Mouse (Mus musculus) kidney, adult 11 months (tissue): Measurements from ENCODE around the gene Mis12.
A peak's percentile ranks its signal among the peaks of the same experiment; 100 is the strongest.

Experiments
- DNase-seq: peaks from one replicate; pipeline ENCODE4 v3.0.0; 2022

Gene Mis12

DNA sequence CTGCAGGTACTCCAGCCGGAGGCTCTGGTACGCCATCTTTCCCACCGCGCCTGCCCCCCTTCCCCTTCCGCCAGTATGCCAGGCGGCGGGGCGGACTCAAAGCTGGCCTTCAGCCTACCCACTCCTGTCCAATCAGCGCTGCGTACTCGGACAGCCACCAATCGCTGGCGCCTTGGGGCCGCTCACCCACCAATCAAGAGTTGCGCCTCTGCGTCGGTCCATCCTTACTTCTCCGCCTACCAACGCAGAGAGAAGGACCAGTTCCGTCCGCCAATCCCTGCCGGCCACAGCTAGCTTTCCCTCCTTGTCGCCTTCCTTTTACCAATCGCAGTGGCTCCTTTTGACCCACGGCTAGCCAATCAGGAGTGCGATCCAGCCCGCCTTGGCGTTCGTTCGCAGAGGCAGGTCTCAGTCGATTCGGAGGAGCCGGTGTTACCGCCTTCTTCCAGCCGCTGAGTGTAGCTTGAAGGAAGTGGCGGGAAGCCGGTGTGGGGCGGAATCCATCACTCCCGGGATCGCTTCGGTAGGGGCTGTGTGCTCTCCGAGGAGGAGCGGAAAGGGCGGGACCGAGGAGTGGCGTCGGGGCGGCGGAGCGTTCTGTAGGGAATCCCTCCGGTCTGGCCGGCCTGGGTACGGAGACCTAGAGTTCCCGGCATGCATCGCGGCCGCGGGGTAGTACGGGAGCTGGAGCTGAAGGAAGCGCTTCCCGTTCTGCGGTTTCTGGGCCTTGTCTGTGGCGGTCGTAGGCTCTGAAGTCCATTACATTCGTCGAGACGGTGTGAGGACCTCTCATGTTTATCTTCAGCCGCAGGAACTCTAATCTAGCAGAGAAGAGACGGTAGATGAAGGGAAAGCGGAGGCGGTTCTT lies at the start of gene Mis12, which contains the start of gene Derl2:
TSS of gene Mis12 (plus strand) at position 411 of the 868 bp plus-strand sequence.
TSS of gene Derl2 (minus strand) at position 641 of the 868 bp plus-strand sequence.
- peak; percentile 100 for DNase-seq

DNA sequence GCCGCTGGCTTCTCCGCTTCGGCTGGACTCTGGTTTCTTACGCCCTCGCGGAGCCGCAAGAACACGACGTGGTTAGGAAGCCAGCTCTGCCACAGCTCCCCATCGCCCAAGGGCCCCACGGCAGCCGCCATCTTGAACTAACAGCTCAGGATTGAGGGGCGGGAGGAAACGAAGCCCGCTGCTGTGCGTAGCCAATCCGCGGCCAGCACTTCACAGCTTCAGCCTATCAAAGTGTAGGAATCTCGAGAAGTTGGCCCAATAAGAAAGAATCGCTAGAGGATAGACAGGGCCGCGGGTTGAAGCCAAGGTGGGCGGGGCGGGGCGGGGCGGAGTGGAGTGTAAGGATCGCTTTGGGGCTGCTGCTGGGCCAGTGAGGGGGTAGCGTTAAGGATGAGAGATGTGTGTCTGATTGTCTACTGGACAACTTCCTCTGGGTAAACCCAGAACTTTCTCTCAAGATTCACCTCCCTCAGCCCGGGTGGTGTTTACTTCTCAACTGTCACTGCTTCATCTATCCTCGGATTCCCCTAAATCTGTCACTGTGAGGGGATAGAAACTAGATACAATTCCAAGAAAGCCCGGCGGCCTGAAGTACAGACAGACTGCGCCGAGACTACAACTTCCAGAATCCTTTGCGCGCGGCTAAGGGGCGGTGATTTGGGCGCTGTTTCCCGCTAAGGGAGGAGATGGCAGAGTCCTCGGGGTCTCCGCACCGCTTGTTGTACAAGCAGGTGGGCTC lies 49.4 kb upstream of the Mis12 start, which contains the start of the genes Nup88 and Rpain:
TSS of gene Nup88 (minus strand) at position 153 of the 739 bp plus-strand sequence.
TSS of gene Rpain (plus strand) at position 393 of the 739 bp plus-strand sequence.
- peak; percentile 96 for DNase-seq

DNA sequence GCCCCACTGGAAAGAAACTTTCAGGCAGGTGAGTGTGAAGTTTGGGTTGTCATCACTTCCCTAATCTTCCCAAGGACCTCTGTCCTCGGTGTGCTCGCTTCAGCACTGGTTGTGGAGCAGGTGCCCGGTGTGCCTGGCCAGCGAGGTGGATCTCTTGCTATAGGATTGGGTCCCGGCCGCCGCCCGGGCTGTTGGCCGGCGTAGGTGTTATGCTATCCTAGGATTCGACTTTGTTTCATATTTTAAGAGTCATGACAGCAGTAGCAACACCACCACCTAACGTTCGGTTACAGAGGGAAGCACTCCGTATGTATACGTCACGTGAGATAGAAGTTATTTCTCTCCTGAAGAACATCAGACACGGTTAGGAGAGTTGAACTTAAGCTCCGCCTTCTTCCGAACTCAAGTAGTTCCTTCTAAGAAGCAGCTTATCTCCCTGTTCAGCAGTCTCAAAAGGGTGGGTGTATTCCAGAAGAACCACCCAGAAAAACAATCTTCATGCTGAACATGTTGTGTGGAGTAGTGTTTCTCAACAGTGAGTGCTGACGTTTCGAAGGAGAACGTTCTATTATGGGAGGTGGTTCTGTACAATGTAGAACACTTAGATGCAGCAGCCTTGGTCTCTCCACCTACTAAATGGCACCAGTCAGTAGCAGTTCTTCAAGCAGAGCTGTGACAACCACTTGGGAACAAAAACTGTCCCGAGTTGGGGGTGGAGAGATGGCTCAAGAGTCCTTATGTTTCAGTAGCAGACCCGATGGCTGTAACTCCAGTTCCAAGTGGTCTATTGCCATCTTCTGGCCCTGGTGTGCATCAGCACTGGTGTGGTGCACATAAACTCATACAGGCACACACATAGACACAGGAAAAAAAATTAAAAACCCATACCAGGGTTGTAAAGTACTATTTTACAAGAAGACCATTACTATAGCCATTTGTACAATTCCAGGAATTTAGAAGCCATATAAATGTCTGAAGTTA lies 48.6 kb upstream of the Mis12 start:
- no peak for DNase-seq

DNA sequence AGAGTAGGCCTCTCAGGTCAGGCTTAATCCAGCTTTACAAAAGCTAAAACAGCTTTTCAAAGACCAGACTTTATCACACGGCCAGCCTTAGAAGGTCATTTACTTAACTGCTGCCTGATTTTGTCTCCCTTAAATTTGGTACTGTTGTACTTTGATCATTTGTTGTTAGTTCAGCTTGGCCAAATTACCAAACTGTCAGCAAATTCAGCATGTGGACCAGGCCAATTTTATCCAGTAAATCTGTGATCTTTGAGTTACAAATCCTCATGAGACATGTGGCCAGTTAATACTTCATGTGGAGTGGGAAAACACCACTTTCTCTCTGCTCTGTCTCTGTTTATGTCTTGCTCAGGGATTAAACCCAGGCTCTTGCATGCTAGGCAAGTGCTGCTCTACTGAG lies 46.8 kb upstream of the Mis12 start:
- DNase-seq = no peak

DNA sequence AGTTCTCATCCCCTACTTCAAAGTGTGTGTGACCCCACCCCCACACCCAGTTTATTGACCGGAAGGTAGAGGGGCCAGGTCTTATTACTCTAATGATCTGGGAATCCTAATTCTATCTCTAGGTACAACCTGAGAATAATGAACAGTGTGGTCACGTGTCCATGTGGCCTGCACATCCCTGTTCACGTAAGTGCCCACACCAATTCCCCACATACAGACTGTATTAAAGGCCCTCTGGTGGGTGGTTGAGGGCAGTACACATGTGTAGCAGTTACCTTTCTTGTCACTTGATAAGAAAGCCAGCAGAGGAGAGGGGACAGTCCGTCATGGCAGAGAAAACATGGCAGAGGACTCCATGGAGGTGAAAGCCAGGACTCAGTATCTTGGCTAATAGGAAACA lies 45.5 kb upstream of the Mis12 start:
- no peak for DNase-seq

DNA sequence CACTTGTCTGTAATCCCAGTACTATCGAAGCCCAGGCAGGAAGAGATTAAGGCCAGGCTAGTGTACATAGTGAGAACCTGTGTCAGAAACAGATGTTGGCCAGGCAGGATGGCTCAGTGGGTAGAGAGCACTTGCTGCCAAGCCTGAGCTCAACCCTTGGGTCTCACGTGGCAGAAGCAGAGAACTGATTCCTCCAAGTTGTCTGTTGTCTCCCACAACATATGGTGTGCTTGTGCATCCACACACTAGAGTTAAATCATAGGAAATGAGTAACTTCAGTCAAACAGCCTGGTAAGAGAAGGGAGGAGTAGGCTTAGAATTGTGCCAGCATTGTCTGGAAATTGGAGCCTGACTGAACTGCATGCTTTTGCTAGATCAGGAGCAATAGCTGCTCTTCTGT lies 44.2 kb upstream of the Mis12 start:
- DNase-seq = no peak

DNA sequence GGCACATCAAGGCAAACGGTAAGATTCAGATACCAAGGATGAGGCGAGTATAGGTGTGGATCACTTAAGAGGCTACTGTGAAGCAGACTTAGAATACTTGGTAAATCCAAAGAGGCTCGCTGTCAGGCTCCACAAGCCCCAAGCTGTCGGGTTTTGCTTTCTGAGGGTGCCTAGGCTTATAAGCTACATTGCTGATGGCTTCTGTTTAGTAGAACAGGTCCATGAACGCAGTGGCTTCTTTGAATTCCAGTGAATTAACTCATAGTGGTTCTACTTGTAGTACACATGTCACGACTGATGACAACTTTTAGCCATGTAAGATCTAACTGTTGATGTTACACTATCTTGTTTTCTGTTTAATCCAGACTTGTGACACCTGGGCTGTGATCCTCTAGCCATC lies 42.1 kb upstream of the Mis12 start:
- no peak for DNase-seq

DNA sequence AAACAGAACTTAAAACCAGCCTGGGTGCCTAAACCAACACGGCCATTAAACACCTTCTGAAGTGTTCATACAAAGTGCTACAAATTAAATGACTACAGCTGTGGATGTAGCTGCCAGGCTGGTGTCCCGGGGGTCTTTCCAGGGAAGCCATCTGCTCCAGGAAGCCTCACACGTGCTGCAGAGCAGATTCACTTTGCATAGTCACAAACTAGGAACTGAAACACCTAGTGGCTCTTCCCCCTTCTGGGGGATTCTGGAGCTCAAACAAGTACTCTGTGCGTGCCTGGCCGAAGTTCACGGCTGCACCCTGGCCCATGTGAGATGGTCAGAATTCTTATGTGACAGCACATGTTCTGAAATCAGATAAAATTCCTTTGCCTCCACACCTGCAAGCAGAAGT lies 39.2 kb upstream of the Mis12 start:
- DNase-seq = no peak

DNA sequence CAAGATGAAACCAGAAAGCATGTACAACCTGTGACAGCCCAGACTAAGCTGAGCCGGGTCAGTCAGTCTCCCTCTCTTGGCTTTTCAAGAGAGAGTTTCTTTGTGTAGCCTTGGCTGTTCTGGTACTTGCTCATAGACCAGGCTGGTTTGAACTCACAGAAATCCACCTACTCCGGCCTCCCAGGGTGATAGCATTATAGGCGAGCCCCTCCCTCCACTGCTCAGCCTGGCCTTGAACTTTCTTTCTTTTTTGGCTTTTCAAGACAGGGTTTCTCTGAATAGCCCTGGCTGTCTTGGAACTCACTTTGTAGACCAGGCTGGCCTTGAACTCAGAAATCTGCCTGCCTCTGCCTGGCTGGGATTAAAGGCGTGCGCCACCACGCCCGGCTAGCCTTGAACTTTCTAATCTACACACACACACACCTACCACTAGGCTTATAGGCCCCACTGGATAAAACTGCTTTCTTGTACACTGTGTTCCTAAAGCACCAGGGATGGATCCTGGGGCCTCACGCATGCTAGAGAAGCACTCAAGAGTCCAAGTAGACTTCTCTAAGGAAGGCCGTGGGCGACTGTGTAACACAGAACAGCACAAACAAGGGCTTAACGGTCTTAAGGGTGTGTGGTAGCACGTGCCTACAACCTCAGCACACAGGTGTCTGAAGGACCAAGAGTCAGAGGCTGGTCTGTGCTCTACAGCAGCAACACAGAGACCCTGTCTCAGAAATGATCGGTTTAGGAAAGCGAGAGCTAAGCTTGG lies 38.5 kb upstream of the Mis12 start:
- DNase-seq = no peak

DNA sequence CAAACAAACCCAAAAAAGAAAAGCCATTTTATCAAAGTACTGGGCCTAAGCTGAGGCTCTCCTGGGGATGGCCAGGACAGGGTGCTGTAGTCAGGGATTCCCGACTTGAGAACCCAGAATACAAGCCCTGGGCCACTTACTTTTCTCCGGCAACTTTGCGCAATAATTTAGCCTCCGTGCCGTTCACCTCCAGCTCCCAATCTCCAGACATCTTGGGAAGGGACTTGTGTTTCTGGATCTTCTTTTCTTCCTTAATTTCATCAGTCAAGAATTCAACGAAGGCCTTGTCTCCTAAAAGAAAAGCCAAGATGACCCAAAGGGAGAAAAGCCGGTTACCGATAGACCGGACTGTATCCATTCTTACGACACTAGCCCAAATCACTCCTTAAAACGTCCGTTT lies 37.4 kb upstream of the Mis12 start:
- no peak for DNase-seq

DNA sequence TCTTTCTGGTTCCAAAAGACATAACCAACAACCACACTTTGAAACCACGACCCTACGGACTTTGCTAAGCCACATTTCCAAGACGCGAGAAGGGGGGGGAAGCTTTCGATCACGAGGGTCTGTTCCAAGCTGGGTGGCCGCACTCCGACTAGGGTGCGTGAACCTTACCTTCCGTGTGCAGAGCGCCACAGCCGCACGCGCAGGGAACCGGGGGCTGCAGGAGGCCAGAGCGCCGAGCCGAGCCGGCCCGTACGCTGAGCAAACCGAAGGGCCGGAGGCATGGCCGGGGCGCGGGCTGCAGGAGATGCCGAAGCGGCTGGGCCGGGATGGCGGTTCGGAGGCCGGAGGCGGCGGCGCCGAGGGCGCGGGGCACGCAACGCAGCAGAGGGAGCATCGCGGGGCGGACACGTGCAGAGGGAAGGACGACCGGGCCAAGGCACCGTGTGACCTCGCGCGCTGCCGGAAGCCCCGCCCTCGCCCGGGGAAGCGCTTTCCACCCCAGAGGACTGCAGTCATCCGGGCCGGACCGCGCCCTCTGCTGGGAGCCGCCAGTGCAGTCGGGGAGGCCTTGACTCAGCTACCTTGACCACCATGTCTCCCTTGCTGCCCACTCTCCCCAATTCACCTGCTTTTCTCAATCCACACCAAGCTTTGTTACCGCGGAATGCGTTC lies 36.7 kb upstream of the Mis12 start, which contains the start of gene C1qbp:
TSS of gene C1qbp (minus strand) at position 470 of the 672 bp plus-strand sequence.
- DNase-seq = peak; percentile 89

DNA sequence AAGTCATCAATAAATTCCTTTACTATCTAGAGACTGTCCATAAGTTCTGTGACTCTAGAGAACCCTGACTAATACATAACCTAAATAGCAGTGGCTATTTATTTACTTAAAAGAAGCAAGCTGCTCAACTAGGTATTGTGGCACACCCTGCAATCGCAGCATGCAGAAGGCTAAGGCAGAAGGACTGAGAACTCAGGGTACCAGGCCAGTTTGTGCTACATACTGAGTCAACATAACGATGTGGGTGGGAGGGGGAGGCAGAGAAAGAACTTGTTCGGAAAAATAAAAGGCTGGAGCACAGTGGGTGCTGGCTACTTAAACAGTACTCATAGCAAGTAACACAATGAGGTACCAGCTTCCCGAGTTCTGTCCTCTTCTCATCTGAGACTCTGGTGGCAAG lies 18.2 kb upstream of the Mis12 start:
- DNase-seq = no peak

DNA sequence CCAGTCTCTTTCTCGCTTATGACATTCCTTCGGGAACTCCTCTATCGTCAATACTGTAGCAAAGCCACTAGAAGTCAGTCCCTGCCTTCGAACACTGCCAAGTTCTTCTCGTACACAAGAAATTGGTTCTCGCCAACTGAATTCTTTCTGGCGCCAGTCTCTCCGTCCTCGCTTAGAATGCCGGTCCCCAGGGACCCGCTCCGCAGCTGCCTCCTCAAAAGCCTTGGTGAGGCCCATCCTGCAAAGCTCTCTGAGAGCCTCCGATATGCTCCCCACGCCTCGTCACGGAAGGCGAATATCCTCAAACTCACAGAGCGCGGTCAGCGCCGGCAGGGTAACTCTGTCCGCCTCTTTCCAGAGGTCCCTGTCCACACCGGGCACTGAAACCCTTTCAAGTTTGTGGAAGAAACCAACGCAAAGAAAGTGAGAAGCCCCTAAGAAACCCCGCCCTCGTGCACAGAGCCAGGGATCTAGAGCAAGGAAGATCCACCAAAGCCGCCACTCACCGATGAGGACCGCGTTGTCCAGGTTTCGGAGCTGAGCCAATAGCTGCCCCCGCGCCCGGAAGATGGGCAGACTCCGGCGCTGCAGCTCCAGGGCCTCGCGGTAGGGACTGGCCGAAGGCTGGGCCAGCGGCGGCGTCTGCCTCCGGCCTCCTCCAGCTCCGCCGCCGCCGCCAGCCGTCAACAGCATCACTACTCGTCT lies 15.6 kb upstream of the Mis12 start:
- DNase-seq = no peak

DNA sequence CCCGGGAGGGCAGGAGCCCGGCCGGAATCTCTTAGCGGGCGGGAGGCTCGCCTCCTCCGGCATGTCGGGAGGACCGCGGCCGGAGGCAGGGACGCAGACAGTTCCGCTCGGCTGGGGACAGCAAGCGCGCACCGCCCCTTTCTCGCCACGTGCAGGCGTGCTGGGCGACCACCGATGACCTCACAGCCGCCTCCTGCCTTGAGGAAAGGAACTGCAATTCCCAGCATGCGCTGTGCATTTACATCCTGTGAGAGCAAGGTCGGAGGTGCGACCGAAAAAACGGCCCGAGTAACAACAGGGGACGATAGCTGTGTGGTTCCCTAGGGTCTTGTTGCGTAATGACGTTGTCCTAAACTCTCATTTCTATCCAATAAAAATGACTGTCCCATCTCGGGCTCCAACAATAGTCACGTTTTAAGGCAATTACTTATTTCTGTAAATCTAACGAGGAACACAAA lies 15.1 kb upstream of the Mis12 start, which contains the start of gene Dhx33:
TSS of gene Dhx33 (minus strand) at position 122 of the 458 bp plus-strand sequence.
- DNase-seq = peak; percentile 98

DNA sequence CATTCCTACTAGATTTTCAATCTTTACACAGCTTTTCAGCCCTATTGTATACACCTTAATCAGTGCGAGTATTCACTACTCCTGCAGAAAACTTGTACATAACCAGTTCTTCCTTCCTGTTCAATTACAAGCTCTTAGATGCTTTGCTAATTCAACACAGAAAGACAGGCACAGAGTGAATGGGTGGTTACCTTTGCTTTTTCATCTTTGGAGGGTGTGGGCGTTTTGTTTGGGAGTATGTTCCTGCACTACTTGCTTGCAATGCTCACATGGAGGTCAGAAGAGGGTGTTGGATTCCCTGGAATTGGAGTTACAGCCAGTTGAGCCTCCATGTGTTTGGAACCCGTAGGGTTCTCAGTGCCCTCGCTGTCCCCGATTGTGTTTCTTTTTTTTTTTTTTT lies 14.4 kb upstream of the Mis12 start:
- DNase-seq = no peak

DNA sequence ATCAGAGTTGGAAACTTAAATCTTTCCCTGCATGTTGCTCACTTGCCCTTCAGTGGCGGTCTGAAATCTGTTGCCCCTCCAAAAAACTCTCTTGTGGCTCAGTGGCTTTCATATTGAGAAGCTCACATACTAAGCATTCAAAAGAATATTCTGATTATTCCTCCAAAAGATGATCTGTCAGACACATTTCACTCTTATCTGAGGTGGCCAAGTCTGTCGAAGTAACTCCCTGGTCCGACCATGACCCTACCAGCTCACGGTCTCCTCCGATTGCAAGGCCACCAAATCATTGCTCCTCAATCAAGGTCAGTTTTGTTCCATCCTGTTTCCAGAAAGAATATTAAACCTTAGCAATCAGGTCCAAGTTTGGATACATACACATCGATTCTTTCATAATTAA lies 12.4 kb upstream of the Mis12 start:
- no peak for DNase-seq

DNA sequence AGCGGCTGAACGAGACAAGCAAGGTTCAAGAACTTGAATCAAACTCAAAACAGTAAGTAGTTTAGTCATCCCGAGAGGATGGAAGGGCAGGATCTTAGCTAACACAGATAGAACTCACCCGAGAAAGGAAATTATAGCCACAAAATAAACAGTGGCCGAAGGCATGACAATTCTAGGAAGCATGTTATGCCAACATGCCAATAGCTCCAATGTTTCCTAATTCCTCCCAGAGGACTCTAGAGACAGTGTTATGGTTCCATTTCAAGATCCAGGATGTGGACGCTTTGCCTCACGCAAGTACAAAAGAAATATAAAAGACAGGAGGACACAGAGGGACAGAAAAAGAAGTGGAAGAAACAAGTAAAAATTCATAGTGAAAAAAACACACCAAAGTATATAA lies 11.6 kb upstream of the Mis12 start:
- no peak for DNase-seq

DNA sequence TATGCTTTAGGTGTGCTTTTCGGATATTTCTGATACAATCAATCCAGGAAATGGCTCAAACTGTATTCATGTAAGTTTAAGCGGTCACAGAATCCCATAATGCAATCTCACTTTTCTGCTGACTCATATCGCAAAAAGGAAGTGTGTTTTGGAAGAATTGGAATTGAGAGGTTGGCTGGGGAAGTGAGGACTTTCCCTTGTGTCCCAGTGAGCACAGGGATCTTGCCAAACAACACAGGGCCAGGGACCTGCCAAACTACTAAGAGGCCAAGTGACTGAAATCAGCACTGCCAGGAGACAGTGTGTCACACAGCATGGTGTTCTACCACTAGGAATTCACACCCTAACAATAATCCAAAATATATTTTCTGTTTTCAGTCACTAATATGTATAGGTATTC lies 11.1 kb upstream of the Mis12 start:
- no peak for DNase-seq

DNA sequence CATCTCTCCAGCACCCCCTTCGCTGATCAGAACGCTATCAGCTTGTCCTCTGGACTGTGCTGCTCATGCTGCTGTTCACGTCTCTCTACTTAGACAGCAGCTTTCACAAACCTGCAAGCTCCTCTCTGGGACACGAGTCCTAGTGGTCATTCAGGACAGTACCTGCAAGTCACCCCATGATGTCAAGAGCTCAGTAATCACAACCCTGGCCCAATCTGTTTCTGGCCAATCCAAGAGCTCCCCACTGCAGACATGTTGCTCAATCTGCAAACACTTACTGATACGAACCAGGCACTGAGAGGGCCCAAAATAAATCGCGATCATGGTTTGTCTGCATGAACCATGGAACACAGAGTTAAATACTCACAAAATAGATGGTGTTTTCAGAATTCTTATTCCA lies 6.7 kb upstream of the Mis12 start:
- DNase-seq = no peak

DNA sequence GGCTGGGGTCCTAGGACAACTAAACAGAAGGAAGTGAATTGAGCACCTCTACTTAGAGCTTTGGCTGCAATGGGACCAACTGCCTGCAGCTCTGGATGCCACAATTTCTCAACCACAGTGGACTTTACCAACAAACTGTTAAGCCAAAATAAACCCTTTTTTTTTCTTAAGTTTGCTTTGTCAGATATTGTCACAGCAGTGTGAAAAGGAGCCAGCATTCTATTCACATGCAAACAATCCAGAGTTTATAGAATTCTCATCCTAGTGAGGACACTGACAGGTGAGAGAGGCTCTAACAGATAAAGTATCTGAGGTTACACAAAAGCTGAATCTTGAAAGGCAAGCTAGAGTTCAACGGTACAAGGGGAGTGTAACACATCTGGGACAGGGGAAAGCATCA lies 2.4 kb upstream of the Mis12 start:
- no peak for DNase-seq
